Mouse (Mus musculus) liver, postnatal 0 days (tissue): ENCODE measurements at regions not wholly inside any gene's neighbourhood (a gene's known extent, or its start where the extent isn't known, plus 50 kb on each side); places are given as distances from the start of the nearest gene placed in this dataset.

ENCODE experiments used
- ATAC-seq: fragments of 200-750 bp; cut with Nextera tagmentation; 2 replicates; pipeline ENCODE4 v1.8.0; 2017; ENCODE audit warnings: mild to moderate bottlenecking, moderate library complexity
- DNase-seq: peaks from one replicate; pipeline ENCODE4 v3.0.0-alpha.2; 2016
- H3K27ac ChIP-seq: fragments of 300-500 bp; sonication (generic); 2 replicates; pipeline ENCODE4 v1.5.1; 2014; ENCODE audit warnings: antibody characterized with exemption, moderate library complexity, mild to moderate bottlenecking, low read depth
- H3K27me3 ChIP-seq: fragments of 300-500 bp; sonication (generic); 2 replicates; pipeline ENCODE4 v1.6.1; 2014; ENCODE audit warnings: low read length, control low read depth, mixed read lengths; ENCODE audit not compliant: insufficient read depth
- H3K36me3 ChIP-seq: fragments of 300-500 bp; sonication (generic); replicated peaks from 2 replicates; pipeline ENCODE4 v1.6.1; 2014; ENCODE audit warnings: mild to moderate bottlenecking, control low read depth, low read length, moderate library complexity, mixed read lengths; ENCODE audit not compliant: insufficient read depth
- H3K4me1 ChIP-seq: fragments of 300-500 bp; sonication (generic); 2 replicates; pipeline ENCODE4 v1.6.1; 2014; ENCODE audit warnings: antibody characterized with exemption, mild to moderate bottlenecking, control low read depth; ENCODE audit not compliant: insufficient read depth
- H3K4me2 ChIP-seq: fragments of 300-500 bp; sonication (generic); 2 replicates; pipeline ENCODE4 v1.6.1; 2014; ENCODE audit warnings: low read depth, mild to moderate bottlenecking, low read length, moderate library complexity, mixed read lengths
- H3K4me3 ChIP-seq: fragments of 300-500 bp; sonication (generic); 2 replicates; pipeline ENCODE4 v1.5.1; 2014; ENCODE audit warnings: low read depth, low read length
- H3K9ac ChIP-seq: fragments of 300-500 bp; sonication (generic); replicated peaks from 2 replicates; pipeline ENCODE4 v1.6.1; 2014; ENCODE audit warnings: mild to moderate bottlenecking, moderate library complexity
- H3K9me3 ChIP-seq: fragments of 300-500 bp; sonication (generic); 2 replicates; pipeline ENCODE4 v1.6.1; 2016; ENCODE audit warnings: mild to moderate bottlenecking, control low read depth, low read length, mixed read lengths
- CTCF ChIP-seq: sonication (generic); IDR thresholded peaks from 2 replicates; pipeline ENCODE4 v1.5.1; 2016; ENCODE audit warnings: antibody characterized with exemption, low read depth
- EP300 ChIP-seq: IDR thresholded peaks from 2 replicates; pipeline ENCODE4 v1.6.1; 2016; ENCODE audit warnings: antibody characterized with exemption, low read depth, mild to moderate bottlenecking
- WGBS: fragments of 180-500 bp; shearing (Covaris S2); extraction: QIAGEN DNeasy Blood & Tissue Kit; methylation state at CpG from one replicate; pipeline ENCODE4 v1.1.7; 2014; ENCODE audit not compliant: insufficient replicate concordance; 5-methylcytosine and 5-hydroxymethylcytosine counted together

GRCm38 (mm10) chr2:74014201-74014600, 103.1 kb upstream of the Atp5g3 start:
- Histone ChIP-seq H3K27me3 (no peaks in the 10 kb centered on the region), H3K27ac (no peak overlapping the region), H3K4me1 (no peaks in the 10 kb centered on the region), H3K4me3 (no peak overlapping the region), H3K9ac (no peak overlapping the region), H3K36me3 (no peaks in the 10 kb centered on the region), H3K9me3 (peaks cover 3% of the 10 kb centered on the region; the same call in 1 of the 2 replicates), H3K4me2 (no peak overlapping the region)
- DNase-seq, result no peak
- WGBS, result 72% methylated on average over 3 of the region's 3 CpGs
- TF ChIP-seq CTCF (no peak), EP300 (no peak)
- no peak for ATAC-seq

- Histone ChIP-seq H3K27ac (no peak overlapping the region), H3K4me3 (no peak overlapping the region), H3K9ac (no peak overlapping the region), H3K4me2 (no peak overlapping the region), H3K9me3 (no peaks in the 10 kb centered on the region), H3K27me3 (0 out of 2 replicates have a peak, but pooled peaks cover 3% of the 10 kb centered on the region), H3K36me3 (no peaks in the 10 kb centered on the region), H3K4me1 (no peaks in the 10 kb centered on the region)
- TF ChIP-seq CTCF (peak; percentile 47), EP300 (no peak)
- ATAC-seq (no peak), DNase-seq (no peak)
- whole genome bisulfite sequencing, result 8% methylated on average over 2 of the region's 2 CpGs
Observed at GRCm38 (mm10) chr2:73998531-73998930, 87.4 kb upstream of the Atp5g3 start.

GRCm38 (mm10) chr2:73996986-73997385, 85.9 kb upstream of the Atp5g3 start:
- Histone ChIP-seq H3K4me3 (no peak overlapping the region), H3K9ac (no peak overlapping the region), H3K27me3 (0 out of 2 replicates have a peak, but pooled peaks cover 3% of the 10 kb centered on the region), H3K4me2 (no peak overlapping the region), H3K9me3 (no peaks in the 10 kb centered on the region), H3K27ac (no peak overlapping the region), H3K4me1 (no peaks in the 10 kb centered on the region), H3K36me3 (no peaks in the 10 kb centered on the region)
- ATAC-seq, result no peak
- WGBS, result 73% methylated on average over 5 of the region's 5 CpGs
- DNase-seq, result no peak
- TF ChIP-seq CTCF (no peak), EP300 (no peak)

GRCm38 (mm10) chr2:73991818-73992217, 80.7 kb upstream of the Atp5g3 start:
- Histone ChIP-seq H3K27me3 (no peaks in the 10 kb centered on the region), H3K9ac (no peak overlapping the region), H3K4me3 (no peak overlapping the region)

GRCm38 (mm10) chr2:73987441-73988105, 76.4 kb upstream of the Atp5g3 start:
- 82% methylated on average over 10 of the region's 10 CpGs for WGBS
- Histone ChIP-seq H3K4me2 (no peak overlapping the region), H3K4me3 (no peak overlapping the region), H3K36me3 (no peaks in the 10 kb centered on the region), H3K27me3 (no peaks in the 10 kb centered on the region), H3K4me1 (no peaks in the 10 kb centered on the region), H3K9ac (no peak overlapping the region), H3K27ac (no peak overlapping the region), H3K9me3 (no peaks in the 10 kb centered on the region)
- ATAC-seq, result no peak
- TF ChIP-seq CTCF (no peak), EP300 (no peak)
- DNase-seq, result no peak

More at GRCm38 (mm10) chr2:73991818-73992217, 80.7 kb upstream of the Atp5g3 start:
- no peaks in the 10 kb centered on the region for H3K4me1 ChIP-seq
- ATAC-seq (no peak), DNase-seq (no peak)
- H3K36me3 ChIP-seq, result no peaks in the 10 kb centered on the region
- no peak overlapping the region for H3K27ac ChIP-seq
- no peak for TF ChIP-seq EP300
- TF ChIP-seq CTCF, result no peak
- WGBS, result 81% methylated on average over 11 of the region's 11 CpGs
- H3K4me2 ChIP-seq, result no peak overlapping the region
- H3K9me3 ChIP-seq, result no peaks in the 10 kb centered on the region

- Histone ChIP-seq H3K4me1 (no peaks in the 10 kb centered on the region), H3K4me2 (no peak overlapping the region), H3K36me3 (no peaks in the 10 kb centered on the region), H3K27me3 (no peaks in the 10 kb centered on the region), H3K27ac (no peak overlapping the region), H3K9me3 (no peaks in the 10 kb centered on the region), H3K4me3 (no peak overlapping the region), H3K9ac (no peak overlapping the region)
- DNase-seq, result no peak
- no peak for ATAC-seq
- no peak for TF ChIP-seq CTCF
- TF ChIP-seq EP300, result no peak
- 68% methylated on average over 6 of the region's 6 CpGs for WGBS
Observed at GRCm38 (mm10) chr2:73985911-73986250, 74.8 kb upstream of the Atp5g3 start.
